Mouse (Mus musculus) intestine, postnatal 0 days (tissue): Measurements from ENCODE around the gene Ugt1a10. TPM values are rescaled to one million over a fixed set of nuclear protein-coding genes. Genes with fewer than 3 reads are reported as not detected.

Experiments
- ATAC-seq: fragments of 200-750 bp; cut with Nextera tagmentation; 2 replicates; pipeline ENCODE4 v1.8.0; 2017; ENCODE audit warnings: mild to moderate bottlenecking, moderate TSS enrichment, moderate library complexity
- H3K27ac ChIP-seq: fragments of 300-500 bp; sonication (generic); 2 replicates; pipeline ENCODE4 v1.5.1; 2014; ENCODE audit warnings: mild to moderate bottlenecking, low read depth, low read length, moderate library complexity
- H3K27me3 ChIP-seq: fragments of 300-500 bp; sonication (generic); replicated peaks from 2 replicates; pipeline ENCODE4 v1.6.1; 2014; ENCODE audit warnings: low read length, mixed read lengths; ENCODE audit not compliant: control insufficient read depth, insufficient read depth
- H3K36me3 ChIP-seq: fragments of 300-500 bp; sonication (generic); 2 replicates; pipeline ENCODE4 v1.6.1; 2014; ENCODE audit warnings: mild to moderate bottlenecking, moderate library complexity; ENCODE audit not compliant: control insufficient read depth, insufficient read depth
- H3K4me1 ChIP-seq: fragments of 300-500 bp; sonication (generic); replicated peaks from 2 replicates; pipeline ENCODE4 v1.6.1; 2014; ENCODE audit warnings: antibody characterized with exemption, low read length, mixed read lengths; ENCODE audit not compliant: control insufficient read depth, insufficient read depth
- H3K4me2 ChIP-seq: fragments of 300-500 bp; sonication (generic); replicated peaks from 2 replicates; pipeline ENCODE4 v1.6.1; 2014; ENCODE audit warnings: low read depth, mild to moderate bottlenecking, moderate library complexity
- H3K4me3 ChIP-seq: fragments of 300-500 bp; sonication (generic); 2 replicates; pipeline ENCODE4 v1.5.1; 2014; ENCODE audit warnings: low read depth, low read length
- H3K9ac ChIP-seq: fragments of 300-500 bp; sonication (generic); 2 replicates; pipeline ENCODE4 v1.6.1; 2014; ENCODE audit warnings: mild to moderate bottlenecking, low read depth, low read length
- H3K9me3 ChIP-seq: fragments of 300-500 bp; sonication (generic); 2 replicates; pipeline ENCODE4 v1.6.1; 2016; ENCODE audit warnings: mixed run types; ENCODE audit not compliant: control insufficient read depth
- CTCF ChIP-seq: sonication (generic); IDR thresholded peaks from 2 replicates; pipeline ENCODE4 v1.5.1; 2016; ENCODE audit warnings: low read depth, mild to moderate bottlenecking, control low read depth, antibody characterized with exemption, moderate library complexity
- WGBS: fragments of 180-500 bp; shearing (Covaris S2); extraction: QIAGEN DNeasy Blood & Tissue Kit; methylation state at CpG from one replicate; pipeline ENCODE4 v1.1.7; 2014; 5-methylcytosine and 5-hydroxymethylcytosine counted together
- polyA plus RNA-seq: library from polyadenylated mRNA; unstranded; fragments of >200 nt; fragmentation: Nextera tagmentation; extraction: Ambion mirVana; gene quantifications from 2 replicates; pipeline ENCODE4 v1.2.1, GENCODE M21; 2015

Gene Ugt1a10
- polyA plus RNA-seq, 1 experiment from 2014 or later = 0.05 TPM

DNA sequence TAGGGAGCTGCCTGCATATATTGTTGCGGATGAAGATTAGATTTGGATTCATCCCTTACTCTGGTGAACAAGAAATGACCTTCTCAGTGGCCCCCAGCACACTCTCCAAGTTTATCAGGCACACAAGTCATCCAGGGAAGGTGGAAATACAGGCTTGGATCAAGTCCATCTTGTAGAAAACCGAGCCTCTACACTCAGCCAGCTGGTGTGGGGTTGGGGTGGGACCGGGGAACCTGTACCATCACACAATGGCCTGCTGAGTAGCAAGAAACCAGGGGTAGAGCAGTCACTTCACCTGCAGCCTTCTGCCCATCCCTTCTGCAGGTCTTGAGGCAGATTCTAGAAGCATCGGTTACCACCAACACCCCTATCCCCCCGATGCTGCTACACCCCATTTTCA is 179.5 kb downstream of the Ugt1a10 start:
- Histone ChIP-seq H3K4me3 (no peak overlapping the region), H3K4me2 (no peak overlapping the region), H3K27ac (no peak overlapping the region), H3K4me1 (no peaks in the 10 kb centered on the region), H3K9me3 (peaks cover 54% of the 10 kb centered on the region), H3K36me3 (no peaks in the 10 kb centered on the region), H3K9ac (no peak overlapping the region), H3K27me3 (no peaks in the 10 kb centered on the region)
- TF ChIP-seq CTCF = no peak
- ATAC-seq = no peak
- WGBS = 42% methylated on average over 5 of the region's 5 CpGs

GRCm38 (mm10) chr1:88235046-88235893 is 180.1 kb downstream of the Ugt1a10 start:
- Histone ChIP-seq H3K27me3 (no peaks in the 10 kb centered on the region), H3K4me2 (no peak overlapping the region), H3K4me1 (no peaks in the 10 kb centered on the region), H3K9ac (no peak overlapping the region), H3K27ac (no peak overlapping the region), H3K36me3 (no peaks in the 10 kb centered on the region), H3K9me3 (peaks cover 50% of the 10 kb centered on the region), H3K4me3 (no peak overlapping the region)
- 64% methylated on average over 11 of the region's 11 CpGs for WGBS
- TF ChIP-seq CTCF = no peak
- no peak for ATAC-seq

GRCm38 (mm10) chr1:88235894-88236415 is 180.8 kb downstream of the Ugt1a10 start:
- H3K9ac ChIP-seq = no peak overlapping the region
- H3K27ac ChIP-seq = no peak overlapping the region
- no peak overlapping the region for H3K4me2 ChIP-seq
- ATAC-seq = no peak
- 60% methylated on average over 4 of the region's 4 CpGs for WGBS
- H3K9me3 ChIP-seq = peaks cover 52% of the 10 kb centered on the region
- H3K36me3 ChIP-seq = no peaks in the 10 kb centered on the region
- no peak overlapping the region for H3K4me3 ChIP-seq
- no peak for TF ChIP-seq CTCF
- H3K4me1 ChIP-seq = no peaks in the 10 kb centered on the region
- no peaks in the 10 kb centered on the region for H3K27me3 ChIP-seq

DNA sequence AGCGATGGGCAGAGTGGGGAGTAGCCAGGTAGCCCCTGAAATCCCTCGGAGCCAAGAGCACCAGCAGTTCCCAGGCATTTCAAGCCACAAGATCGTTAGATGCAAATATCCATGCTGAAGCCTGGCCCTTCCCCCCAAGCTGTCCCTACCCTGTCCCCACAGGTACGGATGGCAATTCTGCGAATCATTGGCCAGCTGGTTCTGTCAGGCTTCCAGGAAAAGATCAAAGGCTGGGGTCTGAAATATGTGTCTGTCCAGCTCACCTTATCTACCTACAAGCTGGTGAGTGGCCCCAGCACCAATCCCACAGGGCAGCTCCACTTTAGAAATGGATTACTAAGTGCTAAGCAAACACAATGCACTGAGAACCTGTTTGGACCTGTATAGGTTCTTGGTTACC is 182.1 kb downstream of the Ugt1a10 start:
- Histone ChIP-seq H3K4me3 (no peak overlapping the region), H3K9ac (no peak overlapping the region), H3K4me2 (no peak overlapping the region), H3K27ac (no peak overlapping the region), H3K9me3 (peaks cover 41% of the 10 kb centered on the region), H3K36me3 (no peaks in the 10 kb centered on the region), H3K4me1 (no peaks in the 10 kb centered on the region), H3K27me3 (no peaks in the 10 kb centered on the region)
- WGBS = 75% methylated on average over 5 of the region's 5 CpGs
- TF ChIP-seq CTCF = no peak
- peak; percentile 8 for ATAC-seq

DNA sequence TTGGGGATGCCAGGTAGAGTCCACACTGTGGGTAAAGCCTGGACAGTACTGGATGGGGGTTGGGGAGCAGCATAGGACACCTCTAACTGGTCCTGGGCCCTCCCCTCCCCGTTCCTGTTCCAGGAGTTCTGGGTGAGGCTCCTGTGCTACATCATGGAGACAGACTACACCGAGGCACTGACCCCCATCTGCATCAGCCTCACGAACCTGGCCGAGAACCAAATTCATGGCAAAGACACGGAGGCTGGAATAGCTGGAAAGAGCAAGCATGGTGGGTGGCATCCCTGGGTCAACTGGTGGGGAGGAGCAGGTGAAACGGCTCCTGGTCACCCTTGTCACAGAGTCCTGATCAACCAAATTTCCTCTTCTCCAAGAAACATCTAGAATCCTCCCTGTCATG is 183.6 kb downstream of the Ugt1a10 start:
- H3K27ac ChIP-seq = no peak overlapping the region
- WGBS = 77% methylated on average over 6 of the region's 6 CpGs
- H3K4me3 ChIP-seq = no peak overlapping the region
- no peaks in the 10 kb centered on the region for H3K27me3 ChIP-seq
- no peak for TF ChIP-seq CTCF
- no peak for ATAC-seq
- H3K4me1 ChIP-seq = no peaks in the 10 kb centered on the region
- peaks cover 41% of the 10 kb centered on the region for H3K9me3 ChIP-seq
- no peaks in the 10 kb centered on the region for H3K36me3 ChIP-seq
- no peak overlapping the region for H3K9ac ChIP-seq
- H3K4me2 ChIP-seq = no peak overlapping the region

GRCm38 (mm10) chr1:88240072-88240471 is 184.9 kb downstream of the Ugt1a10 start:
- H3K27ac ChIP-seq = no peak overlapping the region
- H3K27me3 ChIP-seq = no peaks in the 10 kb centered on the region
- no peaks in the 10 kb centered on the region for H3K4me1 ChIP-seq
- no peak for ATAC-seq
- no peak for TF ChIP-seq CTCF
- H3K9me3 ChIP-seq = peaks cover 34% of the 10 kb centered on the region
- H3K9ac ChIP-seq = no peak overlapping the region
- H3K4me3 ChIP-seq = no peak overlapping the region
- H3K36me3 ChIP-seq = no peaks in the 10 kb centered on the region
- H3K4me2 ChIP-seq = no peak overlapping the region
- 72% methylated on average over 5 of the region's 5 CpGs for WGBS
